In genomic region chr1:132158741-132159140, GRCm38 (mm10) we compare ENCODE assay signal across 15 mouse cellular contexts. TPM values are rescaled to one million over a fixed set of nuclear protein-coding genes. Genes with fewer than 3 reads are reported as not detected.
DNase-seq lines count a peak whose midpoint lies in the region; ATAC-seq and TF ChIP-seq lines count a peak whose summit lies in the region.
"Had no signal": no experiment of that assay in that cellular context is flagged by ENCODE, and none has a peak within 500 bp of the region (broad histone marks: within the 10 kb centered on the region; RNA-seq: fewer than 3 reads in every experiment).

No protein-coding gene starts in this region.

- peak overlapping the region; percentile 26; the same call in 1 of the 2 replicates for H3K9ac ChIP-seq in hindbrain, embryonic 14.5 days
- no peak overlapping the region for H3K9ac ChIP-seq in hindbrain, postnatal 0 days (replicated peaks; ENCODE audit: low read length)
- 0 out of 2 replicates have a peak overlapping the region, but pooled peaks have one; percentile 26 for H3K9ac ChIP-seq in ES-Bruce4 (ENCODE audit: low read depth, poor library complexity, severe bottlenecking)
- H3K9ac ChIP-seq in limb, embryonic 14.5 days (ENCODE audit: low read depth, low read length, severe bottlenecking) = no peak overlapping the region
- H3K9ac ChIP-seq: liver, embryonic 13.5 days had no signal

- 29% methylated on average over 2 of the region's 2 CpGs for WGBS in hindbrain, embryonic 14.5 days
- 35% methylated on average over 2 of the region's 2 CpGs for WGBS in hindbrain, postnatal 0 days
- WGBS in limb, embryonic 14.5 days = 26% methylated on average over 2 of the region's 2 CpGs

- no peak for TF ChIP-seq POLR2A in ES-Bruce4 (IDR thresholded peaks at IDR 0.05; ENCODE audit: insufficient read depth, low read length)
- no peak for TF ChIP-seq POLR2A in limb, embryonic 14.5 days (IDR thresholded peaks at IDR 0.05; ENCODE audit: borderline replicate concordance, extremely low read depth, insufficient read depth, insufficient read length)

- peak; percentile 97 for TF ChIP-seq EP300 in ES-Bruce4 (IDR thresholded peaks at IDR 0.05; ENCODE audit: insufficient read depth, low read depth, low read length)

- no peaks in the 10 kb centered on the region for H3K36me3 ChIP-seq in hindbrain, embryonic 14.5 days (replicated peaks; ENCODE audit: control insufficient read depth, insufficient read depth)
- no peaks in the 10 kb centered on the region for H3K36me3 ChIP-seq in hindbrain, postnatal 0 days (ENCODE audit: insufficient read depth, low read length)
- H3K36me3 ChIP-seq in ES-Bruce4 (ENCODE audit: control insufficient read depth, insufficient read depth, low read length, poor library complexity, severe bottlenecking) = no peaks in the 10 kb centered on the region
- H3K36me3 ChIP-seq in limb, embryonic 14.5 days (ENCODE audit: control insufficient read depth, insufficient read depth, low read length) = no peaks in the 10 kb centered on the region
- H3K36me3 ChIP-seq: forebrain, embryonic 10.5 days; liver, embryonic 13.5 days had no signal

- peaks cover 27% of the 10 kb centered on the region for H3K4me1 ChIP-seq in hindbrain, embryonic 14.5 days (replicated peaks; ENCODE audit: control insufficient read depth, insufficient read depth, low read length)
- H3K4me1 ChIP-seq in hindbrain, postnatal 0 days (ENCODE audit: insufficient read depth, low read length) = peaks cover 7% of the 10 kb centered on the region; the same call in 1 of the 2 replicates
- peaks cover 10% of the 10 kb centered on the region for H3K4me1 ChIP-seq in ES-Bruce4 (ENCODE audit: control insufficient read depth, insufficient read depth, low read length)
- peaks cover 6% of the 10 kb centered on the region; the same call in 1 of the 2 replicates for H3K4me1 ChIP-seq in limb, embryonic 14.5 days (ENCODE audit: control insufficient read depth, insufficient read depth, low read length)
- H3K4me1 ChIP-seq: liver, embryonic 13.5 days had no signal

- DNase-seq in cerebellum, adult 11-12 months = peak; percentile 40
- DNase-seq in cerebellum, adult 11 months = no peak
- no peak for DNase-seq in hindbrain, embryonic 14.5 days (ENCODE audit: low spot score)
- DNase-seq in hindbrain, postnatal 0 days (ENCODE audit: low spot score) = no peak
- DNase-seq in limb, embryonic 14.5 days (ENCODE audit: low spot score) = peak; percentile 26
- no peak for DNase-seq in layer of hippocampus, adult 9-10 months (ENCODE audit: low spot score)
- DNase-seq: liver, embryonic 13.5 days had no signal

- no peak overlapping the region for H3K27ac ChIP-seq in hindbrain, embryonic 14.5 days
- H3K27ac ChIP-seq in hindbrain, postnatal 0 days = no peak overlapping the region
- H3K27ac ChIP-seq in ES-Bruce4 (ENCODE audit: insufficient read depth, low read length) = peak overlapping the region; percentile 75
- no peak overlapping the region for H3K27ac ChIP-seq in limb, embryonic 14.5 days (replicated peaks; ENCODE audit: low read depth, low read length)
- H3K27ac ChIP-seq: kidney, postnatal 0 days; liver, embryonic 13.5 days had no signal

- no peak for TF ChIP-seq CTCF in hindbrain, postnatal 0 days (IDR thresholded peaks at IDR 0.05; ENCODE audit: low read depth)
- no peak for TF ChIP-seq CTCF in ES-Bruce4 (IDR thresholded peaks at IDR 0.05; ENCODE audit: low read depth, low read length)

- peaks cover 16% of the 10 kb centered on the region; the same call in 1 of the 2 replicates for H3K27me3 ChIP-seq in hindbrain, embryonic 14.5 days (ENCODE audit: control insufficient read depth, insufficient read depth, low read length)
- no peaks in the 10 kb centered on the region for H3K27me3 ChIP-seq in hindbrain, postnatal 0 days (ENCODE audit: insufficient read depth, low read length)
- H3K27me3 ChIP-seq in ES-Bruce4 (ENCODE audit: control insufficient read depth, insufficient read depth, low read length, poor library complexity, severe bottlenecking) = no peaks in the 10 kb centered on the region
- H3K27me3 ChIP-seq in limb, embryonic 14.5 days (ENCODE audit: control insufficient read depth, insufficient read depth, low read length) = no peaks in the 10 kb centered on the region
- H3K27me3 ChIP-seq: Patski had no signal

- ATAC-seq in hindbrain, embryonic 14.5 days (ENCODE audit: low FRiP score) = no peak
- ATAC-seq in hindbrain, postnatal 0 days = no peak
- ATAC-seq in limb, embryonic 14.5 days (ENCODE audit: low FRiP score, low read depth) = no peak
- ATAC-seq in megakaryocyte progenitor cell, adult 5-6 weeks (replicated peaks; ENCODE audit: poor library complexity) = no peak
- ATAC-seq: Patski had no signal

- no peak overlapping the region for H3K4me2 ChIP-seq in hindbrain, embryonic 14.5 days (replicated peaks)
- no peak overlapping the region for H3K4me2 ChIP-seq in hindbrain, postnatal 0 days (ENCODE audit: low read depth, low read length)
- no peak overlapping the region for H3K4me2 ChIP-seq in limb, embryonic 14.5 days (replicated peaks; ENCODE audit: low read depth, low read length, severe bottlenecking)
- H3K4me2 ChIP-seq: liver, embryonic 13.5 days had no signal

- no peaks in the 10 kb centered on the region for H3K9me3 ChIP-seq in hindbrain, embryonic 14.5 days (ENCODE audit: control insufficient read depth, low read length)
- H3K9me3 ChIP-seq in hindbrain, postnatal 0 days (ENCODE audit: low read length) = no peaks in the 10 kb centered on the region
- H3K9me3 ChIP-seq in ES-Bruce4 (replicated peaks; ENCODE audit: control insufficient read depth, insufficient read depth, low read length, poor library complexity, severe bottlenecking) = no peaks in the 10 kb centered on the region
- H3K9me3 ChIP-seq in limb, embryonic 14.5 days (ENCODE audit: control insufficient read depth, low read length) = no peaks in the 10 kb centered on the region
- H3K9me3 ChIP-seq: forebrain, embryonic 10.5 days; liver, embryonic 13.5 days had no signal

- H3K4me3 ChIP-seq in hindbrain, embryonic 14.5 days (replicated peaks; ENCODE audit: low read length) = no peak overlapping the region
- H3K4me3 ChIP-seq in hindbrain, postnatal 0 days (ENCODE audit: low read length) = no peak overlapping the region
- H3K4me3 ChIP-seq in ES-Bruce4 (ENCODE audit: low read depth, low read length) = no peak overlapping the region
- no peak overlapping the region for H3K4me3 ChIP-seq in limb, embryonic 14.5 days (replicated peaks; ENCODE audit: low read length)
- H3K4me3 ChIP-seq: forebrain, embryonic 10.5 days; liver, embryonic 13.5 days; myocyte had no signal

RNA-seq across cellular contexts. Expression of gene Cdk18, which starts 19.3 kb away (rescaled TPM):
- polyA plus RNA-seq in hindbrain, embryonic 14.5 days (2014; fragmentation: Nextera tagmentation; extraction: Ambion mirVana) = 0.37 and 0.63 TPM in 2 replicates
- total RNA-seq in hindbrain, postnatal 0 days (2014; rRNA removed) = 2.7 and 4.1 TPM in 2 replicates
- 1.0 and 1.6 TPM in 2 replicates for polyA plus RNA-seq in hindbrain, postnatal 0 days (2015; fragmentation: Nextera tagmentation; extraction: Ambion mirVana)
- polyA plus RNA-seq in ES-Bruce4 (2011; ENCODE audit: insufficient read depth, insufficient read length, low read depth, missing spikeins) = 24.6 and 32.8 TPM in 2 replicates
- polyA plus RNA-seq in limb, embryonic 14.5 days (2012; rRNA removed) = 8.5 and 9.2 TPM in 2 replicates
- 2.5 and 3.7 TPM in 2 replicates for polyA plus RNA-seq in limb, embryonic 14.5 days (2014; fragmentation: Nextera tagmentation; extraction: Ambion mirVana)
- 1.7 and 2.3 TPM in 2 replicates for total RNA-seq in megakaryocyte progenitor cell, adult 5-6 weeks (2015)
- total RNA-seq in megakaryocyte progenitor cell, adult 5-6 weeks (2017) = 0.75 and 1.3 TPM in 2 replicates

RNA-seq across cellular contexts. Expression of gene Lemd1, which starts 32.5 kb away (rescaled TPM):
- 15.9 and 22.1 TPM in 2 replicates for polyA plus RNA-seq in hindbrain, embryonic 14.5 days (2014; fragmentation: Nextera tagmentation; extraction: Ambion mirVana)
- 10.9 and 16.6 TPM in 2 replicates for total RNA-seq in hindbrain, postnatal 0 days (2014; rRNA removed)
- 7.9 and 9.0 TPM in 2 replicates for polyA plus RNA-seq in hindbrain, postnatal 0 days (2015; fragmentation: Nextera tagmentation; extraction: Ambion mirVana)
- polyA plus RNA-seq in ES-Bruce4 (2011; ENCODE audit: insufficient read depth, insufficient read length, low read depth, missing spikeins) = 16.8 and 20.0 TPM in 2 replicates
- 0.94 and 1.3 TPM in 2 replicates for polyA plus RNA-seq in limb, embryonic 14.5 days (2012; rRNA removed)
- polyA plus RNA-seq in limb, embryonic 14.5 days (2014; fragmentation: Nextera tagmentation; extraction: Ambion mirVana) = 0.72 and 0.91 TPM in 2 replicates
- not detected in 2 replicates for total RNA-seq in megakaryocyte progenitor cell, adult 5-6 weeks (2015)
- not detected in 2 replicates for total RNA-seq in megakaryocyte progenitor cell, adult 5-6 weeks (2017)
- polyA plus RNA-seq: heart, embryonic 14.5 days; liver, embryonic 13.5 days; spleen, adult 2 months had no signal

RNA-seq across cellular contexts. Expression of gene AC124108.1, which starts 32.5 kb away (rescaled TPM):
- polyA plus RNA-seq in hindbrain, embryonic 14.5 days (2014; fragmentation: Nextera tagmentation; extraction: Ambion mirVana) = 3.6 and 3.8 TPM in 2 replicates
- total RNA-seq in hindbrain, postnatal 0 days (2014; rRNA removed) = 2.0 and 4.8 TPM in 2 replicates
- polyA plus RNA-seq in hindbrain, postnatal 0 days (2015; fragmentation: Nextera tagmentation; extraction: Ambion mirVana) = 0.50 and 0.70 TPM in 2 replicates
- polyA plus RNA-seq in ES-Bruce4 (2011; ENCODE audit: insufficient read depth, insufficient read length, low read depth, missing spikeins) = 7.6 and 7.7 TPM in 2 replicates
- 0.80 and 0.81 TPM in 2 replicates for polyA plus RNA-seq in limb, embryonic 14.5 days (2012; rRNA removed)
- 0.14 and 0.17 TPM in 2 replicates for polyA plus RNA-seq in limb, embryonic 14.5 days (2014; fragmentation: Nextera tagmentation; extraction: Ambion mirVana)
- not detected in 2 replicates for total RNA-seq in megakaryocyte progenitor cell, adult 5-6 weeks (2015)
- not detected in 2 replicates for total RNA-seq in megakaryocyte progenitor cell, adult 5-6 weeks (2017)
- polyA plus RNA-seq: heart, embryonic 14.5 days; liver, embryonic 13.5 days; spleen, adult 2 months had no signal

Comparison
In these comparisons a context has a peak if more than half of its experiments do, and no peak if none do; other contexts are left out.
1. DNase-seq: peak in cerebellum, adult 11-12 months (single experiment) and limb, embryonic 14.5 days (single experiment); none in cerebellum, adult 11 months (single experiment), hindbrain, embryonic 14.5 days (single experiment), hindbrain, postnatal 0 days (single experiment) and layer of hippocampus, adult 9-10 months (single experiment).
2. H3K9ac ChIP-seq: peak in hindbrain, embryonic 14.5 days (single experiment) and ES-Bruce4 (single experiment); none in hindbrain, postnatal 0 days (single experiment) and limb, embryonic 14.5 days (single experiment).